Mouse (Mus musculus): ENCODE data around the gene Eif6.

GRCm38 (mm10) chr2:155812637-155813036 is 14.1 kb downstream of the Eif6 start:
- no peak for TF ChIP-seq POLR2A (IDR thresholded peaks at IDR 0.05; ENCODE audit: control insufficient read depth, low read depth, low read length)
- no peak for TF ChIP-seq CTCF (IDR thresholded peaks at IDR 0.05; ENCODE audit: control insufficient read depth, insufficient read depth, insufficient replicate concordance, low read depth, low read length)

Measured in testis, adult 2 months (tissue).